Mouse (Mus musculus): ENCODE measurements around the gene Ralgps1. TPM values are rescaled to one million over a fixed set of nuclear protein-coding genes. Genes with fewer than 3 reads are reported as not detected.

The Ralgps1 gene
- polyA plus RNA-seq, 1 experiment: not detected

- TF ChIP-seq GATA1 (IDR thresholded peaks at IDR 0.05; ENCODE audit: low read length) (no peak), TAL1 (IDR thresholded peaks at IDR 0.05; ENCODE audit: low read length) (no peak)
- Histone ChIP-seq H3K9me3 (ENCODE audit: control insufficient read depth, low read length) (no peaks in the 10 kb centered on the region), H3K4me3 (replicated peaks) (no peak overlapping the region), H3K4me1 (ENCODE audit: control insufficient read depth) (no peaks in the 10 kb centered on the region), H3K27me3 (ENCODE audit: control insufficient read depth) (no peaks in the 10 kb centered on the region), H3K36me3 (ENCODE audit: control insufficient read depth) (no peaks in the 10 kb centered on the region)
Observed at GRCm38 (mm10) chr2:33319934-33320333, 51.4 kb downstream of the Ralgps1 start.

- H3K9me3 ChIP-seq (ENCODE audit: control insufficient read depth, low read length): no peaks in the 10 kb centered on the region
- H3K36me3 ChIP-seq (ENCODE audit: control insufficient read depth): no peaks in the 10 kb centered on the region
- TF ChIP-seq TAL1 (IDR thresholded peaks at IDR 0.05; ENCODE audit: low read length) (no peak), GATA1 (IDR thresholded peaks at IDR 0.05; ENCODE audit: low read length) (no peak)
- no peaks in the 10 kb centered on the region for H3K4me1 ChIP-seq (ENCODE audit: control insufficient read depth)
- H3K4me3 ChIP-seq (replicated peaks): no peak overlapping the region
- H3K27me3 ChIP-seq (ENCODE audit: control insufficient read depth): no peaks in the 10 kb centered on the region
Observed at GRCm38 (mm10) chr2:33319455-33319854, 51.8 kb downstream of the Ralgps1 start.

- TF ChIP-seq GATA1 (IDR thresholded peaks at IDR 0.05; ENCODE audit: low read length) (no peak), TAL1 (IDR thresholded peaks at IDR 0.05; ENCODE audit: low read length) (no peak)
- Histone ChIP-seq H3K9me3 (ENCODE audit: control insufficient read depth, low read length) (no peaks in the 10 kb centered on the region), H3K4me1 (ENCODE audit: control insufficient read depth) (no peaks in the 10 kb centered on the region), H3K4me3 (replicated peaks) (no peak overlapping the region), H3K36me3 (ENCODE audit: control insufficient read depth) (no peaks in the 10 kb centered on the region), H3K27me3 (ENCODE audit: control insufficient read depth) (no peaks in the 10 kb centered on the region)
Observed at GRCm38 (mm10) chr2:33318491-33318964, 52.8 kb downstream of the Ralgps1 start.

GRCm38 (mm10) chr2:33316516-33316915 lies 54.8 kb downstream of the Ralgps1 start:
- Histone ChIP-seq H3K36me3 (ENCODE audit: control insufficient read depth) (no peaks in the 10 kb centered on the region), H3K4me3 (replicated peaks) (no peak overlapping the region), H3K9me3 (ENCODE audit: control insufficient read depth, low read length) (no peaks in the 10 kb centered on the region), H3K27me3 (ENCODE audit: control insufficient read depth) (no peaks in the 10 kb centered on the region), H3K4me1 (ENCODE audit: control insufficient read depth) (no peaks in the 10 kb centered on the region)
- TF ChIP-seq TAL1 (IDR thresholded peaks at IDR 0.05; ENCODE audit: low read length): no peak
- TF ChIP-seq GATA1 (IDR thresholded peaks at IDR 0.05; ENCODE audit: low read length): no peak

- Histone ChIP-seq H3K4me3 (replicated peaks) (no peak overlapping the region), H3K36me3 (ENCODE audit: control insufficient read depth) (no peaks in the 10 kb centered on the region), H3K4me1 (ENCODE audit: control insufficient read depth) (no peaks in the 10 kb centered on the region), H3K27me3 (ENCODE audit: control insufficient read depth) (no peaks in the 10 kb centered on the region), H3K9me3 (ENCODE audit: control insufficient read depth, low read length) (no peaks in the 10 kb centered on the region)
- no peak for TF ChIP-seq TAL1 (IDR thresholded peaks at IDR 0.05; ENCODE audit: low read length)
- no peak for TF ChIP-seq GATA1 (IDR thresholded peaks at IDR 0.05; ENCODE audit: low read length)
Observed at GRCm38 (mm10) chr2:33316063-33316405, 55.3 kb downstream of the Ralgps1 start.

- Histone ChIP-seq H3K36me3 (ENCODE audit: control insufficient read depth) (no peaks in the 10 kb centered on the region), H3K27me3 (ENCODE audit: control insufficient read depth) (no peaks in the 10 kb centered on the region), H3K4me1 (ENCODE audit: control insufficient read depth) (no peaks in the 10 kb centered on the region), H3K9me3 (ENCODE audit: control insufficient read depth, low read length) (no peaks in the 10 kb centered on the region), H3K4me3 (replicated peaks) (no peak overlapping the region)
- TF ChIP-seq TAL1 (IDR thresholded peaks at IDR 0.05; ENCODE audit: low read length): no peak
- TF ChIP-seq GATA1 (IDR thresholded peaks at IDR 0.05; ENCODE audit: low read length): no peak
Observed at GRCm38 (mm10) chr2:33315233-33316062, 55.8 kb downstream of the Ralgps1 start.

- TF ChIP-seq TAL1 (IDR thresholded peaks at IDR 0.05; ENCODE audit: low read length) (no peak), GATA1 (IDR thresholded peaks at IDR 0.05; ENCODE audit: low read length) (no peak)
- Histone ChIP-seq H3K4me1 (ENCODE audit: control insufficient read depth) (no peaks in the 10 kb centered on the region), H3K4me3 (replicated peaks) (no peak overlapping the region), H3K9me3 (ENCODE audit: control insufficient read depth, low read length) (no peaks in the 10 kb centered on the region), H3K27me3 (ENCODE audit: control insufficient read depth) (no peaks in the 10 kb centered on the region), H3K36me3 (ENCODE audit: control insufficient read depth) (no peaks in the 10 kb centered on the region)
Observed at GRCm38 (mm10) chr2:33309426-33309825, 61.9 kb downstream of the Ralgps1 start.

GRCm38 (mm10) chr2:33306565-33306964 lies 64.7 kb downstream of the Ralgps1 start:
- TF ChIP-seq TAL1 (IDR thresholded peaks at IDR 0.05; ENCODE audit: low read length) (no peak), GATA1 (IDR thresholded peaks at IDR 0.05; ENCODE audit: low read length) (no peak)
- no peaks in the 10 kb centered on the region for H3K4me1 ChIP-seq (ENCODE audit: control insufficient read depth)
- H3K27me3 ChIP-seq (ENCODE audit: control insufficient read depth): no peaks in the 10 kb centered on the region
- no peaks in the 10 kb centered on the region for H3K36me3 ChIP-seq (ENCODE audit: control insufficient read depth)
- no peak overlapping the region for H3K4me3 ChIP-seq (replicated peaks)
- H3K9me3 ChIP-seq (ENCODE audit: control insufficient read depth, low read length): no peaks in the 10 kb centered on the region

- TF ChIP-seq TAL1 (IDR thresholded peaks at IDR 0.05; ENCODE audit: low read length): no peak
- TF ChIP-seq GATA1 (IDR thresholded peaks at IDR 0.05; ENCODE audit: low read length): no peak
- H3K36me3 ChIP-seq (ENCODE audit: control insufficient read depth): no peaks in the 10 kb centered on the region
- no peaks in the 10 kb centered on the region for H3K27me3 ChIP-seq (ENCODE audit: control insufficient read depth)
- H3K4me3 ChIP-seq (replicated peaks): no peak overlapping the region
- no peaks in the 10 kb centered on the region for H3K9me3 ChIP-seq (ENCODE audit: control insufficient read depth, low read length)
- no peaks in the 10 kb centered on the region for H3K4me1 ChIP-seq (ENCODE audit: control insufficient read depth)
Observed at GRCm38 (mm10) chr2:33303416-33303947, 67.8 kb downstream of the Ralgps1 start.
